Mouse (Mus musculus): ENCODE measurements at regions not wholly inside any gene's neighbourhood (a gene's known extent, or its start where the extent isn't known, plus 50 kb on each side); places are given as distances from the start of the nearest gene placed in this dataset.

DNA sequence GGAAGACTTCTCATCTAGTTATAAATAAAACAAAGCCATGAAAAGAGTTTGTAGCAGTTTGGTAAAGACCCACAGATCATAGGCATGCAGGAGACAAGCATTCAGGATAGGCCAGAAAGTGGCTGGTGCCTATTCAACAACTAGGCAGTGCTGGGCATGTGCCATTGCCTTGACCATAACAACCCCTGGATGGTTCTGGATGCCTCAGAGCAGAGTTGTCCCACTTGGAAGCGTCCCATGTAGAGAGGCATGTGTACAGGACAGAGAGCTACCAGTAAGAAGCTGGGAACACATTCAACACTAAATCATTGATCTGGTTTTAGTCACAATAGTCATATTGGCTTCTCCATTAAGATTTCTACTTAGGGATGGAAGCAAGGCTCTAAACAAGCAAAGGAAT lies 378.5 kb downstream of the Wdr11 start:
- no peak for DNase-seq (ENCODE audit: low spot score)
- intact Hi-C loops (cut with DNase I) = no loop called here

DNA sequence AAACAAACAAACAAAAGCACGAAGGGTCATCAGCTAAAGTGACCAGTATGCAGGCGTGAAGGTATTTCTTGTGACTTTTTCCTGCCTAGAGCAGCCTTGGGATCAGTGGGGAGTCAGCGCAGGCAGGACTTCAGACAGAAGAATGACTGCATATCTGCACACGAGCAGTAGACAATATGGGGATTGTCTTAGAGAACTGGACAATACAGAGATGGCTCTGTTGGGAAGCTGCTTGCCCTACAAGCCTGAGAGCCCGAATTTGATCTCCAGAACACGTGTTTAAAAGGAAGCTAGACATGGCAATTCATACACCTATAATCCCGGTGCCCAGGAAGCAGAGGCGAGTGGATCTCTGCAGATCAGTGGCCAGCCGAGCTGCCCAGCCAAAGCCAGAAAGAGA lies 382.5 kb downstream of the Wdr11 start:
- DNase-seq (ENCODE audit: low spot score) = no peak
- intact Hi-C loops (cut with DNase I) = no loop called here

DNA sequence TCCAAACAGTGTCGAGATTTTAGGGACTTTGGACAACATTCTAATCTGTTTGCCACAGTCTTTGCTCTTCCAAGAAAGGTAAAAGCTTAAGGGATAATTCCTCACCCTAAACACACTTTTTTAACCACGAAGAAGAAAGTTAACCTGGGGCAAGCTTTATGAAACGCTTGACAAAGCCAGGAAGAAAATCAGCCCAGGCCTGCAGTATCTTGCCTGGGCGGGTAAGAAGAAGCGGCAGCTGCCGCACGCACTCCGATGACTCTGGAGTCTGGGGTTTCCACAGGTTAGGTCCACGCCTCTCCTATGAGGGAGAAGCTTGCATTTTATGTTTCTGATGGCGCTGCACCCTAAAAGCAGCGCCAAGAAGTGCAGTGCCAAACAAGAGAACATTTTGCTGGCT lies 383.2 kb downstream of the Wdr11 start:
- DNase-seq (ENCODE audit: low spot score) = no peak
- intact Hi-C loops (cut with DNase I) = no loop called here

DNA sequence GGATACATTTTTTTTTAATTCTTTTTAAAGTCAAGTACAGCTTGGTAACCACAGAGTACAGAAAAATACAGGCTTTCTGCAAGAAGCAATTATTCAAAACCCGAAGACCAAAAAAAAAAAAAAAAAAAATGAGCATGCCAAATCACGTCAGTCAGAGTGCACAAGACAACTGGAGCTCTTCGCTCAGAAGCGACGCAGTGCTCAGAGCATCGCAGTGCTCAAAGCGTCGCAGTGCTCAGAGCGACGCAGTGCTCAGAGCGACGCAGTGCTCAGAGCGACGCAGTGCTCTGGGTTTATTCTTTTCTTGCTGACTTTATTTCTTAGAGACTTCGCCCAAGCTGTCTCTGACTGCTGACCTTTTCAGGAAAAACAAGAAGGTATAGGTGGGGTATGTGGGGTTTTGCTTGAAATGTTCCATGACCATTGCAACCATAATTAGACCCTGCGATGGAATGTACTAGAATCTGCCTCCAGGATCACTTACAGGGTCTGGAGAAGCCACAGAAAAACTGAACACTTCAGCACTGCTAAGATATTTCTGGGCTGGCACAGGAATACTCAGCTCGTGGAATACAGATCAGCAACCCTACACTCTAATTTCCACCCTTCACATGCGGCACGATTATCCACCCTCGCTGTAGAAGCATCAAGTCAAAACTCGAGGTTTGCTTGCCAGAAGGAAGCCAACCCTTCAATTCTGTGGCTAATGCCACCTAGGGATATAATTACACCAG lies 384.3 kb downstream of the Wdr11 start:
- intact Hi-C loops (cut with DNase I) = no loop called here
- no peak for DNase-seq (ENCODE audit: low spot score)

DNA sequence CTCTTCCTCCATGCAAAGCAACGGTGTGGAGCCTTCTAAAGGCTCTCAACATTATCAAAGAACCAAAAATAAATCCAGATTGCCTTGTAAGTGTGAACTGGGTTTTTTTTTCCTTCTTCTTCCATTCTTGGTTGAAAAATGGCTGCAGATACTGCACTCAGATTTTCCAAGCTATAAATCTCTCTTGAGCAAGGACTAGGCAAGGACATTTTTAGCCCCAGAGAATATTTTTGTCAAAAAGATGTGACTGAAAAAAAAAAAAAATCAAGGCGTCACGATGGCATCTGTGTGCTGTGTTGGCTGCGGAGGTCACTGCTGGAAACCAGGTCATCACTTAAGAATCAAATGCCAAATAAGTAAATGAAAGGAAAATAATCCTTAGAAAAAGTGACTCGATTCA lies 386.9 kb downstream of the Wdr11 start:
- intact Hi-C loops (cut with DNase I) = no loop called here

DNA sequence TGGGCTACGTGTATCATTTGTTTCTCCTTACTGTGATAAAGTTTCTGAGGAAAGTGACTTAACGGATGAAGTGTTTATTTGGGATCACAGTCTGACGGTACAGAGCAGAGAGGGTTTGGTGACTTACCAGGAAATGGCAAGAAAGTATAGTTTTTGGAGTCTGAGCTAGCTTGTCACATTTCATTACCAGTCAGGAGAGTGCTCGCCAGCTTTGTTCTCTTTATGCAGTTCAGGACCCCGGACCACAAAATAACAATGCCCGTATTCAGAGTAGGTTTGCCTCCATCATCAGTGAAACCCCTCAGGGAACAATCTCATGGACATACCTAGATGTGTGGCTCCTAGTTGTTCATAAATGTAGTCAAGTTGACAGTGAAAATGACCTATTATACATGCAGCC lies 387.7 kb downstream of the Wdr11 start:
- intact Hi-C loops (cut with DNase I) = no loop called here
- no peak for DNase-seq (ENCODE audit: low spot score)

More for the DNA sequence above, 386.9 kb downstream of the Wdr11 start:
- DNase-seq (ENCODE audit: low spot score) = no peak

DNA sequence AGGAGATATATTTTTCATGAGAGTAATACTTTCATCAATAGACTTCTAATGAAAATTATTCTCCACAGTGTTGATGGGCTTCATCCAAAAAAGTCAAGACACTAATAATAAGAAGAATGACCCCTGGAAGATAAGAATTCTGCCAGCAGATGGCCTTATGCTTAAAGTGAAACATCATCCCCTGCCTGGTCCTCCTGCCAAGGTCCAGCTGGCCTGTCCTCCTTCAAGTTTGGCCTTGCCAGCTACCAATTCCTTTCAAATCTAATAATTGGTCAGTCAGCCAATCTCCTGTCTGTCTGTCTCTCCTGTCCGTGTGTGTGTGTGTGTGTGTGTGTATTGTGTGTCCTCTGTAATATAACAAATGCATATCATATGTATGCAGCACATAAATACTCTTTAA lies 388.8 kb downstream of the Wdr11 start:
- intact Hi-C loops (cut with DNase I) = no loop called here
- no peak for DNase-seq (ENCODE audit: low spot score)

DNA sequence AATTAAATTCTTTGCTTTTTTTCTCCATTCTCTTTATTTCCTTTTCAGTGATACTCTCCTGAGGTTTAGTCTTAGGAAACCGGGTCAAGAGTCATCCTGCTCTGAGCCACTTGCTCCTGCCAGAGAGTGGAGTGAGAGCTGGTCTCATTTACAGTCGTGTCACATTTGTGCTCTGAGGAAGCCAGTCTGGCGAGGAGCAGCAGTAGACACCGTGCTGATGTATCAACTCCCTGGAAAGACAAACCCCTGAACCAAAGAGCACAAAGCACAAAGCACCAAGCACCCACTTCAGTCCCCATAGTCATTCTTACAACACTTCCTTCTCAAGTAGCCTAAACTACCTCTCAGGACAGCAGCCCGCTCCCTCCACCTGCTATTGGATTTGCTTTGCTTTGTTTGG lies 390.7 kb downstream of the Wdr11 start:
- no peak for DNase-seq (ENCODE audit: low spot score)
- intact Hi-C loops (cut with DNase I) = no loop called here

DNA sequence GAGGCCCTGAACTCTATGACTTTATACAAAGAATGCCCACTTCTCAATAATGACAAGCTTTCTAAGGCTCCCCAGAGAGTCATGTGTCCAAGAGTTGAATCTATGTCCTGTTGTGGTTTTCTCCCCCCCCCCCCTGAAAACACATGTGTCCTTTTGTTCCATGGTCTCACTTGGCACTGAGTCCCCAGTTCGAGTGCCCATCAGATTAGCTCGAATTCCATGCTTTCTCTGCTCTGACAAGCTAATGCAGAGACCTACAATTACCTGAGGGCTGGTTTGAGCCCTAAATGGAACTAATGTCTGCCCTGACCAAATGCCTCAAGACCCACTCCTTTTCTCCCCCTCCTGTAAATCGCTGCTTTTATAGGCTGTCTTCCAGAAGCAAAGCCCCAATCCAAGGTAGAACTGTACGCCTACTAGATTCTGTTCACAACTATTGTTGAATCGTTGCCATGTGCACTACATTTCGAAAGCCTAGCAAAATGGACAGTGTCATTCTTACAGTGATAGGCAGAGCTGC lies 392.0 kb downstream of the Wdr11 start:
- no peak for DNase-seq (ENCODE audit: low spot score)
- intact Hi-C loops (cut with DNase I) = no loop called here

DNA sequence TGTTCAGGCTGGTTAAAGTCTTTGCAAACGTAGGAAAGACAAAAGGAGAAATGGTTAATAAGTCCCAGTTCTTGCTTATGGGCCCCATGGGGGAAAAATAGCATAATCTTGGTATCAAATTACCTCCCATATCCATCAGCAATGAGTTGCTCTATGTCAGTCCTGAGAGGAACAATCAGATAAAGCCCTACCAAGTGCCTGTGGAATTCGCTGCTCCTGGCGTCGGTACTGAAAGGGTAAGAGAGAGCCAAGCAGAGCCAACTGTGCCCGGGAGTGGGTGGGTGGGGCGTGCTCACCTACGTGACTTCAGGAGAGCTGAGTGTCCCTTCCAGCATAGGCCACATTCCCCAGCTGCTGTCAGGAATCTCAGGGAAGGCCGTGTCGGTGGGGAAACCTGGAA lies 392.7 kb downstream of the Wdr11 start:
- DNase-seq (ENCODE audit: low spot score) = no peak
- intact Hi-C loops (cut with DNase I) = no loop called here

DNA sequence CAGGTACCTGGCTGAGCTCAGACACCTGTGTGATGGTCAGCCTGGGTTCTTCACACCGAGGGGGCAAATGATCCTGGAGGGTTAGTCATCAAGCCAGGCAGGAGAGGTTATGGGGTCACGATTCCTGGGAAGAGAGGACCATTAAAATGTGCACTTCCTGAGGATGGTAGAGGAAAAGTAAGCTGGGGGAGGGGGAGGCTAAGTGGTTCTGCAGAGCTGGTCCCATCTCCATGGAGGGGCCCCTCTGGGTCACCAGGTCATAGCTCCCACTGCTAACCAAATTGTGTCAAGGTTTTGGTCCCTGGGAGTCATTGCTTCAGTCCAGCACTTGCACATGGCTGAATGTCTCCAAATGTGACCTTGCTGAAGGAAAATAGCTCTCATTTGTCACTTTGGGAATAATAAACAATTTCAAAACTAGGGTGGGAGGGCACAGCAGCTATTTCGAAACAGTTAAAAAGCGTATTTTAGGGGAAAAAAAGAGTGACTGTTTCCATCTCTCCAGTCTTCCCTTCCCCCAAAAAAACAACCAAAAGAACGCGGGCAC lies 395.5 kb downstream of the Wdr11 start:
- intact Hi-C loops (cut with DNase I) = no loop called here

DNA sequence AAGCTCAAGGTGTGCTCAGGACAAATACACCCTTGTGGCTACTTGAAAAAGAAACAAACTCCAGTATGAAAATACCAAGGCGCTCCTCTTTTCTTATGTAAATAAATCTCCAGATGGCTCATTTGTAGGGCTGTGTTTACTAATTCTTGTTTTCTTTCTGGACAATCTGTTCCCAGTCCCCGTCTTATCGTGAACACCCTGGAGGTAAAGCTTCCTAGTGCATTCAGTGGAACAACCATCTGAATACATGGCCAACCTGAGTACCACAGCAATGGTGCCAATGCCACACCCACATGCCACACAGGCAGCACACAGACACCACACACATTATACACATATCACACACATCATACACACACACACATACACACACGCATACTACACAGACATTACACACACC lies 396.1 kb downstream of the Wdr11 start:
- no peak for DNase-seq (ENCODE audit: low spot score)
- intact Hi-C loops (cut with DNase I) = no loop called here

More for the DNA sequence above, 395.5 kb downstream of the Wdr11 start:
- no peak for DNase-seq (ENCODE audit: low spot score)

DNA sequence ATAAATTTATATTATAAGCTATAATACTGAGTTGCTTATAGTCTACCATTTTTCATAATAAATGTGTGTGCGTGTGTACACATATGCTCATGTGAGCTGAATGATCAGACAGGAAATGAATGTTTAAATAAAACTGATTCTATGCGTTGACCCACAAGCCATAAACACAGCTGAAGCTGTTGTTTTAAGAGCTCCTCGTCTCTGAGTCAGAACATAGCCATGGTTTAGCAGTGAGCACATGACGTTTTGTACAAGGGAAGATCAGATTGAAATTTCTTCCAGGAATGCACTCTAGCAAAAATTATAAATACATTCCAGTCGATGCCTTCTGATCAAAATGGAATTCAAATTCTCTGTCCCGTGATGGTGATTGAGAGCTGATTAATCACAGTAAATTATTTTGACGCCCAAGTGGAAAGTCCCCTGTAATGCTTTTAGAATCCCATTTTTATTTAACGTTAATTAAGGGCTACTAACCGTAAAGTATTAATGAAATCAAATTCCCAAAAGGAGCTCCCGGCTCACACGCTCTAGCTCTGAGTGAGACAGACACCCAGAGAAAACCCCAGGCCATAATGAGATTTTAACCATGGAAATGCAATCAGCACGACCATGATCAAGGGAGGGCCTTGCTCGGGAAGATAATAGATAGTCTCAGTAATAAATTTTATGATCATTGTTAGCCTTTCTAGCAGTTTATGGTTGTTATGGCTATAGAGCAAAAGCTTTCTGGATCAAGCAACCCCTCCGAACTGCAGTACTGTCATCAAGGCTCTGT lies 402.0 kb downstream of the Wdr11 start:
- intact Hi-C loops (cut with DNase I) = no loop called here
- no peak for DNase-seq (ENCODE audit: low spot score)

DNA sequence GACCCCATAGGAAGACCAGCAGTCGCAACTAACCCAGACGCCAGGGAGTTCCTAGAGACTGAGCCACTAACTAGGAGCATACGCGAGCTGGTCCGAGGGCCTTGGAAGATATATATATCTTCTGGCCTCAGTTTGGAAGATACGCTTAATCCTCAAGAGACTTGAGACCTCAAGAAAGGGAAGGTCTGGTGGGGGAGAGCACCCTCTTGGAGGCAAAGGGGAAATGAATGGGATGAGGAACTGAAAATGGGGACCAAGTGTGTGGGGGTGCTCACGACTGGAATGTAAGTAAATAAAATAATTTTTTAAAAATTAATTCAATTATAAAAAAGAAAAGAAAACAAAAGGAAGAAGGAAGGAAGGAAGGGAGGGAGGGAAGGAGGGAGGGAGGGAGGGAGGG lies 403.9 kb downstream of the Wdr11 start:
- intact Hi-C loops (cut with DNase I) = no loop called here
- DNase-seq (ENCODE audit: low spot score) = no peak

DNA sequence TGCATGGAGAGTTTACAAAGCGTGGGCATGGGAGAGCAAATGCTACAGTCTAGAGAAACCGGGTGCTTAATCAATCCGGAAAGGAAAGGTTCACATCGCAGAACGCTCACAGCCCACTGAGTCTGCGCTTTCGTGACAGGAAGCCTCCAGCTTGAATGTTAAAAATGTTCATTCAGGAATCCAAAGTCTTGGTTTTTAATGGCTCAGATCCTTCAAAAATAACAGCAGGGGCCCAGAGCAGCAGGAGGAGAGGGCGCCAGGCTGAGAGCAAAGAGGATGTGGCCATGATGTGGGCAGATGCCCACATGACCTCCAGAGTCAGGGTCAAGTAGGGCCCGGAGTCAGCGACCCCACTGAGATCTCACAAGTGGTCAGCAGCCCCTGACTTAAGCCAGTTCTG lies 409.4 kb downstream of the Wdr11 start:
- intact Hi-C loops (cut with DNase I) = no loop called here
- DNase-seq (ENCODE audit: low spot score) = no peak

DNA sequence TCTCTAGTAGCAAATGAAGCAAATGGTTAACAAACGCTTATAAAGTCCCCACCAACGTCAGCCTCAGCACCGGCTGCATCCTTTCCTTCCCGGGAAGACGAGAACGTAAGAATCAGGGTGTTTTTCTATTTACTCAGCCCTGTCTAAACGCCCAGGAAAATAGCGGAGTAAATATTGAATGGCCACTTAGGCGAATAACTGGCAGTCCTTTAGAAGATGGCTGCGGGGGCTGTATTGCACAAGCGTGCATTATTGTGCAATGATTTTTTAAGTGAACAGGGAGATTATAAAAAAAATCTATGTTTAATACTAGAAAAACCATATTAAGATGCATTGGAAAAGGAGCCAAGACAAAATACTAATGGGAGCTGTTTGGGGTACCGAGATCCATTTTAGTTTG lies 410.3 kb downstream of the Wdr11 start:
- intact Hi-C loops (cut with DNase I) = no loop called here
- no peak for DNase-seq (ENCODE audit: low spot score)

DNA sequence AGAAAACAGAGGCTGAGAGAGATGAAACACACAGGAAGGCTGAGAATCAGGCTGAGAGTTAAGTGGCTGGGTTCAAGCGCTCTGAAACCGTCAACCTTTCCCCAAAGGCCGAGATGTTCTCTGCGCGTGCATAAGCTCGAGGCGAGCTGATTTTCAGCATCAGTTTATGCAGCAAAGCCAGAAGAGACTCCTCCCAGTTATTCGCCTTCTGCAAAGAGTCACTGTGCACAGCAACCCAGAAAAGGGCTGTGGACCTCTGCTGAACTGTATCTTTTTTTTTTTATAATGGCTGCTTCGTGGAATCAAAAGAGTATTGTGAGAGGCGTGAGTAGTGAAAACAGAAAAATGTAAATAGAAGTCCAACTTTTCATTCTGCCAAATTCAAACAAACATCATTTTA lies 413.7 kb downstream of the Wdr11 start:
- no peak for DNase-seq (ENCODE audit: low spot score)
- intact Hi-C loops (cut with DNase I) = no loop called here

DNA sequence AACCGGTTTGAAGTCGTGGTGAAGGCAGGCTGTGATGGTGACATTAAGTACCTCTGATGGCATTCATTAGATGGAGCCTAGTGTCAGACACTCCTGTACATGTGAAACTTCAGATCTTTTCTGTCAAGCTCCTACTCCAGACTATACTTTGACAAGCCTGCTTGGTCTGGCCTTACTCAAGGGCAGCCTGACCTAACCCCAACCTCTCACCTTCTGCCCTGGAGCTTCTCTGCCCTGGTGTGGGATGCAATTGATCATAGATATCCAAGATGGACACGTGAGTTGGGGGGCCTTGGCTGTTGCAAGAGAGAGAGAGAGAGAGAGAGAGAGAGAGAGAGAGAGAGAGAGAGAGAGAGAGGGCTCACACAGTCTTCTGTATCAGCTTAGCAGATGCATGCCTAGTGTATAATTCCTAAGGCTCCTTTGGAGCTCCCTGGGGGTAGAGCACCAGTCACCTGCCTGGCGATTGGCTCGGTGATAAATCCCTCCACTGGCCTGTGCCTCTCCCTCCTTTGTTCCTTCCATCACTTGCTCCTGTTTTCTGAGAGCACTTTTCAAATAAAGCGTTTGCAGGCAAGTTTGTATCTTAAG lies 416.4 kb downstream of the Wdr11 start:
- DNase-seq (ENCODE audit: low spot score) = no peak
- intact Hi-C loops (cut with DNase I) = no loop called here

DNA sequence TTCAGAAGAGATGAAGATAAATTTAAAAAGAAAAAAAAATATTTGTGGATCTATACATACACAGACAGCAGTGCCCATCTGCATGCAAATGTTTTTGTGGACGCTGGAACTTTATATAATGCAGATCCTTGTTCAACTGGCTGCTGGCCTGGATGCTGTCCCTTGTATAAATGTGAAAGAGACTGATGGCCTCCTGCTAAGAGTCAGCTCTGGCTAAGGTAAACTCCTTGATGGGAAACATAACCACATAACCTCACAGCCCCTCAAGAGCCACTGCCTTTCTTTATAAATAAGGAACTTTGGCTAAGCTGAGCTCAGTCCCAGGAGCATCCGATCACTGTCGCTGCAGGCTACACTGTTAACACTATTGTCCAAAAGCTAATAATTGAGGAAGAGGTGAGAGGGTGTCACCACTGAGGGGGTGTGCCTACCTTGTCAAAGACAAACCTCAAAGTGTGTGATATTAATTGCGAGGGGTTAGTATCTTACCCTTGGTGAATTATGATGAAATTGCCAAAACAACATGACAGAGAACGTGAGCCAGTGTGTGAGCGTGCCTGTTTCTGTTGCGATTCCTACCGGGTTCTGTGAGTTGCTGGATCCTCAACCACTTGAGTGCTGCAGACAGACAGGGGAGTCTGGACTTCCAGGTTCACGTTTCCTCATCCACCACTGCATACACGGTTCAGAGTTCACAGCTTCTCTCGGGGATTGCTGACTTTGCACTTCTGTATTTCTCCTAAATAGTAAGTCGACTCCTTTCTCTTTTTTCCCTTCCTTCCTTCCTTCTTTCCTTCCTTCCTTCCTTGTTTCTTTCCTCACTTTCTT lies 417.1 kb downstream of the Wdr11 start:
- no peak for DNase-seq (ENCODE audit: low spot score)
- intact Hi-C loops (cut with DNase I) = no loop called here

DNA sequence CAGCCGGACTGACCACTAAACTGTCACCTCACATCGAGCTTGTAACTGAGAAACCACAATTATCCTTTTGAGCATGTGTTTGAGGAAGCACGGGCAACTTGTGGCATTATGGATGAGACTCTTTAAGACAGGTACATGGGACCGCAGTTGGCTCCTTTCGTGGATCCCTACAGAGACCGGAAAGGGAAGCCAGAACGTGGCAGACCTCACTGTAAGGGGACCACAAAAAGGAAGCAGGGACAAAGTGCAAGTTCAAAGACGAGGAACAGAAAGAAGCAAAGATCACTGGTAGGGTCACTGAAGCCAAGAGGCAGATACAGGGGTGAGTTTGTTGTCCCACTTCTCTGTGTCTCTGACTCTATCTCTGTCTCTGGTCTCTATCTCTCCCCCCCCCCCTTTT lies 420.4 kb downstream of the Wdr11 start:
- intact Hi-C loops (cut with DNase I) = no loop called here
- DNase-seq (ENCODE audit: low spot score) = no peak

Data from heart, postnatal 25 days (tissue).